Mouse (Mus musculus) heart, adult 18-20 months (tissue): Measurements from ENCODE around the gene Atp2b1. TPM values are rescaled to one million over a fixed set of nuclear protein-coding genes. Genes with fewer than 3 reads are reported as not detected.

Experiments
- DNase-seq, 2 experiments: peaks; one replicate each; pipeline ENCODE4 v3.0.0; 2021 to 2022; ENCODE audit warnings: mixed read lengths in 1 of 2
- long read RNA-seq, 2 experiments: library from polyadenylated mRNA; stranded (forward); transcript quantifications; one replicate each; pipeline ENCODE4 v2.0.0; 2021
- total RNA-seq, 2 experiments: library from RNA; stranded (reverse); gene quantifications; 2 replicates each; pipeline ENCODE4 v1.2.3; 2021

The Atp2b1 gene
- total RNA-seq = 10 to 100 TPM; 61.2 to 61.4 TPM
- long read RNA-seq, experiment 1, partial matches to known transcripts = 3 of 12 reads
- long read RNA-seq, experiment 1, other reads (novel, unspliced or antisense) = 9 of 12 reads
- long read RNA-seq, experiment 2, full-length matches to known transcripts = 1 of 6 reads
- long read RNA-seq, experiment 2, partial matches to known transcripts = 3 of 6 reads
- long read RNA-seq, experiment 2, other reads (novel, unspliced or antisense) = 2 of 6 reads

DNA sequence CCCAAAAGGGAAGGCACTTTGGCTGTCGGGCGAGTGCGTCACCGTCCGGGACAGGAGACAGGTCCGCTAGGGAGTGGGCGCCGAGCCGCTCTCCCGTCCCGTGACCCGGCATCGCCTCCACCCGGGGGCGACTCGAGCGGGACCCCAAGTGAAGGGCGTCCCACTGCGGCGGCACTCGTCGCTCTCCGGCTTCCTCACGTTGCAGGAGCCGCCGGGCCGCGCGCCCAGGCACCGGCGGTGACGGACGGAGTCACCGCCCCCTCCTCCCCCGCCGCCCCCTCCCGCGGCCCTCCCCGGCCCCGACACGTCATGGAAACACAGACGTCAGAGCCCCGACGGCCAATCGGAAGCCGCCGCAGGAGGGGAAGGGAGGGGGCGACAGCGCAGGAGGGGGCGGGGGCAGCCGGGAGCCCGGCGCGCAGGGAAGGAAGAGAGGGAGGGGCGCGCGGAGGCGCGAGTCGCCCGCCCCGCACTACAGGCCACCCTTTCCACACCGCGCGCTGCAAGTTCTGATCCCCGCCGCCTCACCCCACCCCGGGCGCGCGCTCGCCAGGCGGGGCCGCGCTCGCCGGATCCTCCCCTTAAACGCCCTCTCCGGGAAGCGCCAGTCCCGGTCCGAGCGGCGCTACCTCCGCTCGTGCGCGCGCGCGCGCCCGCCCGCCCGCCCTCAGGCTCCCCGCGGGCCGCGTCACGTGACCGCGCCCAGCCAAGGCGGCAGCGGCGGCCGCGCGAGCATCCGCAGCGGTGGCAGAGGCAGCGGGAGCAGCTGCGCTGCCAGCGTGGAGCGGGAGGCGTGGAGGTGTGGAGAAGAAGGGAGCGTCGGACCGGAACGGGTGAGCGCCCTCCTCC lies at the start of gene Atp2b1:
Gene Atp2b1, plus strand, starts transcription at position 446 of the 849 bp plus-strand sequence.
- DNase-seq = peak; percentile 93 to 98

DNA sequence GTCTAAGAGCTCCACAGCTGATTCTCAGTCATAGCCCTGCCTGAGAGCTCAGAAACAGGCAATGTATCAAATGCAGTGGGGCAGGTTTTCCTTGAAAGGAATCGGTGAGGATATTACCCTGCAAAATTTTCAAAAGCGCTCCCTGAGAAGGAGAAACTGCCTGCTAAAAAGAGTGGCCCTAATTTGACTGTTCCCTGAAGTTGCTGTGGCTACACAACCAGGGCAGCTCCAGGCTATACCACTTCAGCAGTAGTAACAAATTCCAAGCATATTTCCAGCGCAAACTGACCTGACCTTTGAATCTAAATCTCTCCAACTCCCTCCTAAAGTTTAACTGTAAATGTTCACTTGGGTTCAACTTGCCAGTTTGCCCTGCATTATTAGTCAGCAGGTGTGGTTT lies 49.4 kb upstream of the Atp2b1 start:
- DNase-seq = no peak

DNA sequence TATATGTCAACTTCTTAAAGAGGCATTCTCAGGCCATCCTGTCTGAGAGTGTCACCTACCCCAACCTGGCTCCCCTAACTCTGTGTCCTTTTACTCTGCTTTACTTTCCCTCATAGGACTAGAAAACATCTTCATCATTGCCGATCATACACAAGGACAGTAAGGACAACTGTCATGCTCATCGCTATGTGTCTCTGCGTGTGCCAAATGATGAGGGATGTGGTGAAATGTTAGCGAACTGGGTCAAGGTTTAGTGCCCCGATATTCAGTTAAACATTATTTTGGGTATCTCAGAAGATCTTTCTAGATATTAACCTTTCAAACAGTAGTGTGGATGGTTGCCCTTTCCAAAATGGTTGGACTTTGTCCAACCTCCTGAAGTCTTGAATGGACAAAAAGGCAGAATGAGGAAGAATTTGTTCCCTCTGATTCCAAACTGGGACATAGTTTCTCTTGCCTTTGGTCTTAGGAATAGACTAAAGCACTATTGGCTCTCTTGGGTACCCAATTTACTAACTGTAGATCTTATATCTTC lies 47.3 kb upstream of the Atp2b1 start:
- DNase-seq = no peak

DNA sequence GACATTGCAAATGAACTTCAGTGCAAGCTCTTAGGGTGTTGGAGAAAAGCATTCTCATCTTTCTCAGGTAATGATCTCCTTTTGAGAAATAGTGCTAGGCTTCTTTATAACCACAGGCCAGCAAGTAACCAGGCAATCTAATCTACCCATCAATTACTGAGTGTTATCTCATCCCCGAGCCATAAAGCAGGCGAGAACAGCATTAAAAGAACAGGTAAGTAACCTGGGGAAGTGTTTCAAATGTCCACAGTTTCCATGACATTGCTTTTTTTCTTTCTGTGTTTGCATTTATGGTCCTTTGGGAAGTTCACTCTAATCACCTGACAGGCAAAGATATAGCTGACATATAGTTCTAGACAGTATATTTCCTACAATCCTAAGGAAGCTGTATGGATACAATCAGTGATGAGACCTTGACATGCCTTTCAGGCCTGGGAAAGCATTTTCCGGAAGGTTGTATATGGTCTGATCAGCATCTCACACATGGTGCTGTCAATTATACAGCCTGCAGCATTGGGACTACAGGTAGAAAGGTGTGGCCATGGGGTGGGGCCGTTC lies 45.8 kb upstream of the Atp2b1 start:
- no peak for DNase-seq

DNA sequence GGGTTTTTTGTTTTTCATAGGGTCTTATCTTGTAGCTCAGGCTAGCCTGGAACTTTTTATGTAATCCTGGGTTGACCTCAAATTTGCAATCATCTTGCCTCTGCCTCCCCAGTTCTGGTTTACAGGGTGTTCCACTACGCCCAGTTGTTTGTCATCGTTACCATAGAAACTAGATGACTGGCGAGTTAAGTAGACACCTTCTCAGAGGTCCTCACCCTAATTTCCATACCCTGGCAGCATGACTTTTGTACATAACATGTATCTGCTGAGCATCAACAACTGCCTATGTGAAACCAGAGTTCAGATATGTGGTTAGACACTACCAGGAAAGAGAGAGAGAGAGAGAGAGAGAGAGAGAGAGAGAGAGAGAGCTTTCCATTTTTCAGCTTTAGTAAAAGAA lies 36.4 kb upstream of the Atp2b1 start:
- peak in 1 of 2 experiments; percentile 29 for DNase-seq

DNA sequence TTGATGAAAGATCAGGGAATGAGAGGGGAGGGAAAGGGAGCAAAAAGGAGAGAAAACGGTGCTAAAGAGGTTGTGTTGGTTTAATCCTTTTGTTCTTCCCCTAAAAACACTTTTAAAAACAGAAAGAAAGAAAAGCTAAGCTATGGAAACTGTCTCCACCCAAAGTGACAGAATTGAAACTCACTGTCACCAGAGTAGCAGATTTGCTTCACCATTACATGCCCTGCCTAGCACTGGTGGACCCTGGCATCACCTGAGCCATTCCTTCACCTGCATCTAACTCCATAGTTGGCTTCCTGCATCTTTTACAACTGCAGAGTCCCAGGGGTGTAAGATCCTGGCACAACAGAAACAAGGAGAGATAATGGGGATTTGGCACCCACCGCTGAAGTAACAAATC lies 35.6 kb upstream of the Atp2b1 start:
- no peak for DNase-seq

DNA sequence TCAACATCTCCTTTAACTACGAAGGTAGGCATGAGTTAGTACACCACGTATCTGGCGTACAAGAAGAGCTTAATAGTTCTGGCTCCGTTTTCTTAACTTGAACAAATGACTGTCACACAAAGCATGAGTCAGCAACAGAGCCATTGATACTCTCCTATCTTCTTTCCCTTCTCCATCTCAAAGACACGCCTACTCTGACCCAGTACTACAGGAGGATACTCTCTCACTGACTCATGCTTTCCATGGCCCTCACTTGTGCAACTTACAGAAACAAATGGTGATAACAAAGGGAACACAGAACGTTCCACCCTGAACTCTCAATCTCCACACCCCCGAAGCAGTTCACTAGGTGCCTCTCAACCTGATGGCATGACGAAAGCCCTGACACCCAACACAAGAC lies 34.1 kb upstream of the Atp2b1 start:
- peak; percentile 32 to 59 for DNase-seq

DNA sequence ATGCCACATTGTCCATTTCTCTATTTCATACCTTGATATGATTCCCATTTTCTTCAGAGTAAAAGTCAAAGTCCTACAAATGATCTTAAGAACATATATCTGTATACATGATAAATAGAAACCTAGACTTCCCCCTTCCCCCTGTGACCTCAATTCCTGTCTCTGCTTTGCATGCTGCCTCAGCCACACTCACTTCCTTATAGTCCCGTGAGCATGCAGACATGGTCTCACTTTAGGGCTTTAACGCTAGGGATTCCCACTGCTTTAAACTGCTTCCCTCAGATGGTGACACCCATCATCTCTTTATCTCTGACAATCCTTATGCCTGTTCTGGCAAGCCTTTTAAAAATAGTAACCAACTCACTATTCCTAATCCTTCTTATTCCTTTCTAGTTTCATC lies 33.5 kb upstream of the Atp2b1 start:
- DNase-seq = peak in 1 of 2 experiments; percentile 56

DNA sequence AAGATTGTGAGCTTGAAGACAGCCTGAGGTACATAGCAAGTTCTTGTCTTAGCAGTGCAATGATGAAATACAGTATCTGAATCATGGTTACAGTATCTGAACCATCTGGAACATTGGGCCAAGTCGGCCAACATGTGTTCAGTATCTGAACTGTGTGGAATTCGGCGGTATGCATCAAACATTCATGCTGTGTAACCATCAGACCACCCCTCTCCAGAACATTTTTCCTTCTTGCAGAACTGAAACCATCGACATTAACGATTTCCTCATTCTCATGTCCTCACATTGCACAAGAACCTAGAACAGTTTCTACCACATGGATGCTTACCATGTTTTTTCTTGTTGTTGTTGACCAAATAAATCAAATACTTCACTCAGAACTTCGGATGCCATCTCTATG lies 32.7 kb upstream of the Atp2b1 start:
- DNase-seq = peak in 1 of 2 experiments; percentile 27

DNA sequence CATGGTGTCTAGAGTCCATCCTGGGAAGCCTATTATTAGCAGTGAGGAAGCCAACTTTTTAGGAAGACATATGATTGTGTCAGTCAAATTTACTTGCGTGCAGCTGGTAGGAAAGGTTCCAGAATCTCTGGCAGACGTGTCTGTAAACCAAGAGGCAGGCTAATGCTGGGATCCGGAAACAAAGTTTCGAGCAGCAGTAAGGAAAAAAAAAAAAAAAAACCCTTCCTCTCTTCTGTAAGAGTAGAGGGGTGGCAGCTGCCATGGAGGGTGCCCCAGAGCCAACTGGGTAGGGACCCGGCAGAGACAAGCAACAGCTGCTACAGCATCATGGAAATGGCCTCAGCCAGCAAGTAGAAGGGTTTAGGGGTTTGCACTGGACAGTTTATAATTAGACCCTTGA lies 31.6 kb upstream of the Atp2b1 start:
- DNase-seq = no peak

DNA sequence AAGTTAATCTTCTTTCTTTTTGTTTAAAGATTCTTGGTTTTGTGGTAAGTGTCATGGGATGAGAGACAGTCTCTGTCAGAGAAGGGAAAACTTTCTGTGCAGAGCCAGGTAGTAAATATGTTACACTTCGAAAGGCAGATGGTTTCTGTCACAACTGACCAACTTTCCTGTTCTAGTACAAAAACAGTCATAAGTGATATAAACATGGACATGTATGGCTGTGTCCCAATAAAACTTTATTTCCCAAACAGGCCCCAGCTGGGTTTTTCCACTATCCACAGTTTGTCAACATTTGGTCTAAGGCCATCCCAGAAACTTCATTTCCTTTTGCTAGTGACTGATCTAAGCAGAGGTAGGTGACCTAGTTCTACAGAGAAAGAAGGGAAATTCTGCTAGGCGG lies 29.8 kb upstream of the Atp2b1 start:
- no peak for DNase-seq

DNA sequence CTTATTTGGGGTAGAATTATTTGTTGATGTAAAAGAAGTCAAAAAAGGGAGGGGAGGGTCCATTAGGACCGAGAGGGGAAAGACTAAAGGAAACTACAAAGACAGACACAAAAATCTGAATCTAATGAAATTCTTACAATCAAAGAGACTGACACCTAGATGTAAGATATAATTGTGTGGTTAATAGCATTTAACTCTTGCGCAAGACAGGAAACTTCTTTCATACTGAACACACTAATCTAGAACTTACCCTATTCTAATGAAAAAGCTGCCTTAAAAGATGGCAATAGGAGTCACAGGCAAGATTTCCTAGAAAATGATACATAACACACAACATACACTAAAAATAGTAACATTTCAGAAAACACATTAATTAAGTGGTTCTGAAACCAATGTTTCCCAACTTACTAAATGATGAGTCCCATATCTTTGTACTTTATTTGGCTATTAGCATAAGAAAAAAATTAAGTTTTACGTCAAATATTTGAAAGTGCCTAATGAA lies 27.4 kb upstream of the Atp2b1 start:
- no peak for DNase-seq

DNA sequence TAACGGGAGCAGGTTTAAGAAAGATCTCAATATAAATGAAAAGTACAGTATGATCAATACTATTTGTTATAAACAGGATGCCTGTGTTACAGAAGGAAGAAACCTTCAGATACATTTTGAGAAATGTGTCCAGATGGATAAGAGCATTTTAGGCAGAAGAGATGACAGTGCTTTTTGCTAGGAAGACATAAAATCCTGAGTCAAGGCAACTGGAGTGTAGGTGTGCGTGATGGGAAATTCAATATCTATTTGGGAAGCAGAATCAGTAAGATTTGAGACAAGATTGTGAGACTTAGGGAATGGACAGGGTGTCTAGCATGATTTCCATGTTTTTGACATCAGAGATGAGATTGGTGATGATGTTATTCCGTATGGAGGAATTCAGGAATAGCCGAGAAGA lies 22.8 kb upstream of the Atp2b1 start:
- no peak for DNase-seq

DNA sequence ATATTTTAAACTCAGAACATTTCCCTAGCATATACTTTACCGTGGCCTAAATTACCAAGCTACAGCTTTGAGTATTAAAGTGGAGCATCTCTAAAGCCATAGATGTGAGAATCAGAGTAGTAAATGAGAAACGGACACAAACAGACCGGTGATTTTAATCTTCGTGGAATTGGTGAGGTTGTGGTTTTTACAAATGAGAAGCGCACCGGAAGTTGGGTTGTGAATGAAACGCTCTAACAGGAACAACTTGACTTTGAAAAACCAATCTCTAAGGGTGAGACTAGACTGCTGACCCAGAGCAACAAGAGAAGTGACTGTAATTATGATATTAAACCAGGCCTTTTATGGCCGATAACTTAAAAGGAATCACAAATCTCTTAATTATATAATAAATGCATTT lies 16.7 kb upstream of the Atp2b1 start:
- no peak for DNase-seq

DNA sequence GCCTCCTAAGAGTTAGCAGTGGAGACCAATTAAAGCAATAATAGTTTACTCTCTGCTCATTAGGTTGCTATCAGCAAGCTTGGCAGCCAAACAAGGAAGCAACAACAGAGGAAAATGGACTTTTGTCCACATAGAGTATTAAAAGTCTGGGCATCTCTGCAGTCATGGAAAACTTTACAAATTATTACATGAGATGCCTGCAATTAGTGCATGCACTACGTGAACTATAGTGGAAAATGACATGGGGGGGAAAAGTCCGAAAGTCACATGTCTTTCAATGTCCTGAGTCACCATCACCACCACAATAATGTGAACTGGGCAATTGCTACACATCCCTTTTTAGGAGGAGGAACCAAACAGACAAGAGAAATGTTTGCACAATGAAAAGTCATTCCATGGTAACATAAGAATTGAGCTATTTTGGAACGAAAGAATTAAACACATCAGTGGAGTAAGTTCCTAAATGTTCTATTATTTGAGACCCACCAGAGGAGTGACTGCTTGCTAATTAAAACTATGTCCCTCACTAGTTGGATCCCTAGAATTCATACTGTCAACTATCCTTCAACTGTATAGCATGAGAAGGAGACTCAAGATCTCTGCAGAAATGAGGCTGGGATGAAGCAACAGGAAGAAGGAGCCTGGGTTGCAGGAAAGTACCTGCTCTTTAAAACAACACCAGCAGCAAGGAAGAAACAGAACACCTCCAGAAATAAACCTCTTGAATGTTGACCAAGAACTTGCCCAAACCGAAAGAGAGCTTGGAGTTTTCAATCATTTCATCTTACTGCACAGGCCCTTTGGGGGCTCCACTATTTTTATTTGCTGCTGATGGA lies 16.1 kb upstream of the Atp2b1 start:
- DNase-seq = no peak

DNA sequence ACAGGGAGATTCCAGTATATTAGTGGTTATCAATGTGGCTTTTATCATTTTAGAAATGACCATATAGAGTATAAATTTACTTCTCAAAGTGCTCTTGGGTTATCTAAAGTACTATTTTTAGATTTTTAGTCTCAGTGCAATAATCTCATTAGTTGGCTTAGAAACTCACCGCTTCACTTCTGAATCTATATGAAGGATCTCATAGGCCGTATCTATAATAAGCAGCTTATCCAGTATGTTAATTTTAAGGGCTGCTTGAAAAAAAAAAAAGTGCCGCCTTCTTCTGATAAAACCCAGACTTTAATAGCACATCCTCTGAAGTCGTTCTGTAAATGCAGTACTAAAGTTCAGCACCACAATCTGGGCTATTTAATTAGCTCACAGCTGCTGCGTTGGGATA lies 12.7 kb upstream of the Atp2b1 start:
- no peak for DNase-seq

DNA sequence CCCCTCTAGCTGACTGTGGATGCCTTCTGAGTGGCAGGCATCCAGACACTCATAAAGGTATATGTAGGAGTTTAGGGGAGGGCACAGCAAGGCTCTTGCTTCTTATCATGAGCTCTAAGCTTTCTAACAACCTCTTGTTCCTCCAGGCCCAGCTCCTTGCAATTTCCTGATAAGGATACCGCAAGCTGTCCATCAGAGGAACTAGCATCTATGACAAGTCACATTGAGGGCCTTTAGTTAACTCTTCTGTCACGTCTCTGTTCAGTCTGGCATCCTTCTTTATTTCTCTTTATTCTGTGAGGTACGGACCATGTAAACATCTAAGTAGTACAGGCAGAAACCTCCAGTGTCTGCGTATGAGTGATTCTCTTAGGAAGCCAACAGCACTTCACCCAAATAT lies 8.2 kb upstream of the Atp2b1 start:
- DNase-seq = no peak

DNA sequence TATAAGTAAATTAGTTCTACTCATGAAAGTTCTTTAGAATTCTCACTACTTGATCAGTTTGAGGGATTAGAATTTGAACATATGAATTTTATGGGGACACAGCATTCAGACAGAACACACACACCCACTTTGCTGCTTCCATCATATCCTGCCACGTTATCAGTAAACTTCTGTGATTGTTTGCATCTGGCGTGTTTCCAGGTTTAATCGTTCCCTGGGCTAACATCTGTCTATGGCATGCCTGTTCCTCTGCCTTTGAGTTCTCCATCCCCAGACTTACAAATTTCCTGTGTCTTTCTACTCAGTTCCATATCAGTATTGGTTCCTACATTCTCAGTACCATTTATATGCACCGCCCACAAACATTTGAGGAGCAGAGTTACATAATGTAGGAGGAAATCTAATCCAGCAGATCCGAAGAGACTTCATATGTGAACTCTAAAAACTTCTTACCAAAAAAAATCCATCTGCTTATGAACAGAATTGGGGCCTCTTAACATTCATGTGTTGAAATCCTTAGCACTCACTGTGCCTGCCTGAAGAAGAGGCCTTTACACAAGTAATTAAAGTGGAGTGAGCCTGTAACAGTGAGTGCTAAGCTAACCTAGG lies 7.2 kb upstream of the Atp2b1 start:
- no peak for DNase-seq

DNA sequence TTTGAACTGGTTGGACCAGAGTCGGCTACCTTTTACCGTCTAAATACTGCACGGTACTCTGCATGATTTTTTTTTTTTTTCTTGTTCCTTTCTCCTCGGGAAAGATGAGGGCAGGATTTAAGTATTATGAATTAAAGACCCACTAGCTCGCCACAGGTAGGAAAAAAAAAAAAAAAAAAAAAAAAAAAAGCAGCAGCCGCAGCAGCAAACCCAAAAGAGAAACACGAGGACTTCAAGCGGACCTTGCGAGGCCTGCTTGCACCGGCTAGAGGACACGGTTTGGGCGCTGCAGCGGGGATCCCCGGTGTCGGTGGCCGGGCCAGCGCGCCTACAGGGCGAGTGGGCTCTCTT lies 621 bp upstream of the Atp2b1 start:
- DNase-seq = no peak

DNA sequence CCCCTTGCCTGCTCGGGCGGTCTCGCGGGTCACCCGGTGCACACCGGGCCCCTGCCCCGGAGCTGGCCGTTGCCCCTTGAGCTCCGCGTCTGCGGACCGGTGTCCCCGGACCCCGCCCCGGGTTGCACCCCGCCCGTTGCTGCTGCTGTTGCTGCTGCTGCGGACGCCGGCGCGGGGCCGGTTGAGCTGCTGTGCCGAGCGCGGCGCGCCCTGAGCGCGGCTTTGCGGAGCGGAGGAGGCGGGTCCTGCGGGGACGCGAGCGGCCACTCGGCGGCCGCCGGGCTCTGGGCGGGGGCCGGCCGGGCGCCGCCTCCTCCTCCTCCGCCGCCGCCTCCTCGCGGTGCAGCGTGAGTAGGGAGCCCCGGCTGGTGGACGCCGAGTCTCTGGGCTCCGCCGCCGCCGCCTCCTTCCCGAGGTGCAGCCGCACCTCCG lies 620 bp downstream of the Atp2b1 start:
- peak; percentile 88 to 92 for DNase-seq

DNA sequence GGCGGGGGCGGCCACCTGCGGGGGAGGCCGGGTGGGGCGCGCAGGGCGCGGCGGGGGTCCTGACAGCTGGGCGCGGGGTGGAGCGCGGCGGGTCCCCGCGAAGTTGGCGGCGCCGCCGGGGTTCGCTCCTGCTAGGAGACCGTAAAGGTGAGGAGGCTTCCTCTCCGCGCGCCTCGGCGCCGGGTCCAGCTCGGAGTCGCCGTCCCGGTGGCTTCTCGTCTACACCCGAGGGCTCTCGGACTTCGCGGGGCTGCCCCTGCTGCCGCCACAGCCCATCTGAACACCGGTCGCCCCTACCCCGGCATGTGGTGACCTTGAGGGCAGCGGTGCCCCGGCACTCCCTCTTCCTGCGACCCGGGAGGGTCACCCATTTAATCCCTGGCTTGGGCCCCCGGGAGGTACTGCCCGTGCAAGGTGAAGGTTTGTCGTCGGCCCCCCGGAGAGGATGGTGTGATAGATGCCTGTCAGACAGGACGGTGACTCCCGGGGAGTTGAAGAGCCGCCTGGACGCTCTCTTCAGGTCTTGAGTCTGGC lies 1.3 kb downstream of the Atp2b1 start:
- DNase-seq = peak; percentile 43 to 61
